Mouse (Mus musculus) CH12.LX (cell line): ENCODE data around the gene Dpagt1. TPM values are rescaled to one million over a fixed set of nuclear protein-coding genes. Genes with fewer than 3 reads are reported as not detected.
"Not testable (repeated sequence)": the region's sequence is repeated elsewhere in the genome, so short reads cannot be mapped to it uniquely, and the experiment has no call there.

ENCODE experiments used
- DNase-seq: peaks from one replicate; pipeline ENCODE4 v3.0.0-alpha.2; 2013; ENCODE audit errors: extremely low read depth
- H3K27ac ChIP-seq: 2 replicates; pipeline ENCODE4 v1.5.1; 2012; ENCODE audit warnings: low read depth, mild to moderate bottlenecking, control low read depth, moderate library complexity; ENCODE audit not compliant: insufficient read depth
- H3K27me3 ChIP-seq: replicated peaks from 2 replicates; pipeline ENCODE3; 2012; ENCODE audit warnings: inconsistent platforms
- H3K36me3 ChIP-seq, 2 experiments: replicated peaks in 1 of 2; 2 replicates each; pipeline versions ENCODE3 to v1.6.1; 2012; ENCODE audit warnings: inconsistent platforms in 1 of 2, low read length in 1 of 2, mild to moderate bottlenecking in 1 of 2, mixed read lengths in 1 of 2, moderate library complexity in 1 of 2; ENCODE audit not compliant: control insufficient read depth in 1 of 2, insufficient read depth in 1 of 2
- H3K4me1 ChIP-seq, 2 experiments: 2 replicates each; pipeline ENCODE4 v1.6.1; 2012; ENCODE audit warnings: inconsistent platforms in 1 of 2, moderate library complexity in 1 of 2; ENCODE audit not compliant: insufficient read depth in 2 of 2, control insufficient read depth in 1 of 2
- H3K4me2 ChIP-seq: 2 replicates; pipeline ENCODE4 v1.6.1; 2012; ENCODE audit warnings: low read depth, mild to moderate bottlenecking, control low read depth; ENCODE audit not compliant: poor library complexity, insufficient read depth, severe bottlenecking
- H3K4me3 ChIP-seq, 3 experiments: fragments of 150-350 bp in 1 of 3; sonication (generic) in 1 of 3; replicated peaks in 1 of 3; 2 replicates each; pipeline versions ENCODE3 to v1.5.1; 2011 to 2012; ENCODE audit warnings: low read depth in 2 of 3, low read length in 2 of 3, mild to moderate bottlenecking in 2 of 3, moderate library complexity in 2 of 3, control low read depth in 1 of 3, improper control_type of control experiment in 1 of 3, inconsistent platforms in 1 of 3, mixed read lengths in 1 of 3; ENCODE audit not compliant: poor library complexity in 1 of 3
- H3K79me2 ChIP-seq: replicated peaks from 2 replicates; pipeline ENCODE4 v1.6.1; 2012; ENCODE audit warnings: mild to moderate bottlenecking, moderate library complexity; ENCODE audit not compliant: control insufficient read depth, poor library complexity, insufficient read depth, severe bottlenecking; ENCODE audit errors: extremely low read depth
- H3K9ac ChIP-seq: 2 replicates; pipeline ENCODE4 v1.6.1; 2012; ENCODE audit warnings: low read depth, mild to moderate bottlenecking, control low read depth, moderate library complexity; ENCODE audit not compliant: insufficient read depth
- H3K9me3 ChIP-seq: replicated peaks from 2 replicates; pipeline ENCODE3; 2012; ENCODE audit warnings: low read length, inconsistent platforms, mixed read lengths
- BHLHE40 ChIP-seq: IDR thresholded peaks from 2 replicates; pipeline ENCODE4 v1.6.1; 2011; ENCODE audit warnings: mild to moderate bottlenecking, low read depth, low read length, improper control_type of control experiment
- CHD1 ChIP-seq: IDR thresholded peaks from 2 replicates; pipeline ENCODE4 v1.6.1; 2012; ENCODE audit warnings: low read depth, low read length, improper control_type of control experiment, inconsistent platforms
- CHD2 ChIP-seq: IDR thresholded peaks from 2 replicates; pipeline ENCODE4 v1.6.1; 2011; ENCODE audit warnings: low read length, improper control_type of control experiment
- CTCF ChIP-seq, 2 experiments: IDR thresholded peaks in 1 of 2; conservative IDR thresholded peaks in 1 of 2; 2 replicates each; pipeline ENCODE4 v1.5.1; 2011 to 2012; ENCODE audit warnings: low read depth in 2 of 2, low read length in 2 of 2, improper control_type of control experiment in 1 of 2, inconsistent platforms in 1 of 2, mild to moderate bottlenecking in 1 of 2, moderate library complexity in 1 of 2
- E2F4 ChIP-seq: IDR thresholded peaks from 2 replicates; pipeline ENCODE4 v1.6.1; 2011; ENCODE audit warnings: low read depth, low read length, improper control_type of control experiment; ENCODE audit not compliant: insufficient replicate concordance
- ELF1 ChIP-seq: IDR thresholded peaks from 2 replicates; pipeline ENCODE4 v1.6.1; 2014; ENCODE audit warnings: low read depth, mild to moderate bottlenecking, inconsistent platforms, low read length, improper control_type of control experiment
- EP300 ChIP-seq: IDR thresholded peaks from 2 replicates; pipeline ENCODE4 v1.6.1; 2011; ENCODE audit warnings: low read length, improper control_type of control experiment
- ETS1 ChIP-seq: conservative IDR thresholded peaks from 2 replicates; pipeline ENCODE4 v1.6.1; 2012; ENCODE audit warnings: low read depth, mild to moderate bottlenecking, inconsistent platforms, low read length, improper control_type of control experiment, moderate library complexity
- GABPA ChIP-seq: IDR thresholded peaks from 2 replicates; pipeline ENCODE4 v1.6.1; 2012; ENCODE audit warnings: low read depth, low read length, improper control_type of control experiment, inconsistent platforms; ENCODE audit not compliant: insufficient replicate concordance
- HCFC1 ChIP-seq: IDR thresholded peaks from 2 replicates; pipeline ENCODE4 v1.6.1; 2012; ENCODE audit warnings: low read depth, mild to moderate bottlenecking, inconsistent platforms, low read length, improper control_type of control experiment
- IRF4 ChIP-seq: IDR thresholded peaks from 2 replicates; pipeline ENCODE4 v1.6.1; 2014; ENCODE audit warnings: low read depth, mild to moderate bottlenecking, inconsistent platforms, low read length, improper control_type of control experiment
- JUN ChIP-seq: IDR thresholded peaks from 2 replicates; pipeline ENCODE4 v1.6.1; 2011; ENCODE audit warnings: low read depth, mild to moderate bottlenecking, low read length, improper control_type of control experiment, moderate library complexity; ENCODE audit not compliant: insufficient read depth
- JUND ChIP-seq: conservative IDR thresholded peaks from 2 replicates; pipeline ENCODE4 v1.6.1; 2011; ENCODE audit warnings: low read depth, low read length, improper control_type of control experiment
- KAT2A ChIP-seq: IDR thresholded peaks from 2 replicates; pipeline ENCODE4 v1.6.1; 2012; ENCODE audit warnings: low read length, improper control_type of control experiment, inconsistent platforms; ENCODE audit not compliant: insufficient replicate concordance
- MAX ChIP-seq: IDR thresholded peaks from 2 replicates; pipeline ENCODE4 v1.6.1; 2011; ENCODE audit warnings: low read length, improper control_type of control experiment
- MAZ ChIP-seq: IDR thresholded peaks from 2 replicates; pipeline ENCODE4 v1.6.1; 2012; ENCODE audit warnings: low read depth, mild to moderate bottlenecking, inconsistent platforms, low read length, improper control_type of control experiment, moderate library complexity
- MEF2A ChIP-seq: IDR thresholded peaks from 2 replicates; pipeline ENCODE4 v1.6.1; 2014; ENCODE audit warnings: low read depth, mild to moderate bottlenecking, inconsistent platforms, low read length, improper control_type of control experiment, borderline replicate concordance
- MXI1 ChIP-seq: IDR thresholded peaks from 2 replicates; pipeline ENCODE4 v1.6.1; 2011; ENCODE audit warnings: mild to moderate bottlenecking, low read depth, low read length, improper control_type of control experiment
- MYC ChIP-seq: IDR thresholded peaks from 2 replicates; pipeline ENCODE4 v1.6.1; 2011; ENCODE audit warnings: low read depth, mild to moderate bottlenecking, improper control_type of control experiment, low read length
- PAX5 ChIP-seq: IDR thresholded peaks from 2 replicates; pipeline ENCODE4 v1.6.1; 2012; ENCODE audit warnings: low read length, inconsistent platforms, mixed read lengths
- POLR2A ChIP-seq: IDR thresholded peaks from 2 replicates; pipeline ENCODE4 v1.6.1; 2011; ENCODE audit warnings: low read depth, mild to moderate bottlenecking, improper control_type of control experiment, low read length
- POLR2AphosphoS2 ChIP-seq: IDR thresholded peaks from 2 replicates; pipeline ENCODE4 v1.6.1; 2011; ENCODE audit warnings: low read depth, low read length, improper control_type of control experiment
- RCOR1 ChIP-seq: conservative IDR thresholded peaks from 2 replicates; pipeline ENCODE4 v1.6.1; 2012; ENCODE audit warnings: low read depth, mild to moderate bottlenecking, inconsistent platforms, low read length, improper control_type of control experiment
- SIN3A ChIP-seq: IDR thresholded peaks from 2 replicates; pipeline ENCODE4 v1.6.1; 2012; ENCODE audit warnings: low read length, improper control_type of control experiment, inconsistent platforms
- SMC3 ChIP-seq: IDR thresholded peaks from 2 replicates; pipeline ENCODE4 v1.6.1; 2011; ENCODE audit warnings: low read depth, low read length, improper control_type of control experiment
- TBP ChIP-seq: conservative IDR thresholded peaks from 2 replicates; pipeline ENCODE4 v1.6.1; 2011; ENCODE audit warnings: low read depth, low read length, improper control_type of control experiment
- TCF12 ChIP-seq: IDR thresholded peaks from 2 replicates; pipeline ENCODE4 v1.6.1; 2014; ENCODE audit warnings: low read depth, mild to moderate bottlenecking, inconsistent platforms, low read length, improper control_type of control experiment
- UBTF ChIP-seq: IDR thresholded peaks from 2 replicates; pipeline ENCODE4 v1.6.1; 2012; ENCODE audit warnings: low read depth, mild to moderate bottlenecking, inconsistent platforms, low read length, improper control_type of control experiment, moderate library complexity
- USF2 ChIP-seq: conservative IDR thresholded peaks from 2 replicates; pipeline ENCODE4 v1.6.1; 2011; ENCODE audit warnings: low read depth, low read length, improper control_type of control experiment
- ZC3H11A ChIP-seq: IDR thresholded peaks from 2 replicates; pipeline ENCODE4 v1.6.1; 2012; ENCODE audit warnings: low read depth, mild to moderate bottlenecking, inconsistent platforms, low read length, improper control_type of control experiment
- ZKSCAN1 ChIP-seq: IDR thresholded peaks from 2 replicates; pipeline ENCODE4 v1.6.1; 2012; ENCODE audit warnings: low read depth, inconsistent platforms, low read length, improper control_type of control experiment, borderline replicate concordance
- ZMIZ1 ChIP-seq: IDR thresholded peaks from 2 replicates; pipeline ENCODE4 v1.6.1; 2012; ENCODE audit warnings: low read depth, mild to moderate bottlenecking, inconsistent platforms, low read length, improper control_type of control experiment
- ZNF384 ChIP-seq: IDR thresholded peaks from 2 replicates; pipeline ENCODE4 v1.6.1; 2012; ENCODE audit warnings: low read depth, low read length, improper control_type of control experiment, inconsistent platforms
- dilution Hi-C: fragments of 300-500 bp; cut with MboI; formaldehyde crosslinking; loops from 2 replicates; pipeline ENCODE4 v1.14.3; 2020; ENCODE audit warnings: low sequenced_read_pairs; ENCODE audit not compliant: extremely low pct_unique_long_range_greater_than_20kb, extremely low pct_ligation_motif_present
- in situ Hi-C: fragments of 300-500 bp; cut with MboI; formaldehyde crosslinking; loops from 3 replicates; pipeline ENCODE4 v1.14.3; 2019; ENCODE audit warnings: low sequenced_read_pairs, low pct_ligation_motif_present, low pct_unique_long_range_greater_than_20kb, mixed read lengths
- polyA plus RNA-seq: library from polyadenylated mRNA; unstranded; fragments of >175 nt; gene quantifications from 2 replicates; pipeline ENCODE4 v1.2.1, GENCODE M21; 2012; ENCODE audit warnings: low read depth; ENCODE audit not compliant: insufficient read length
- total RNA-seq, 2 experiments: library from RNA; depleted of rRNA; stranded (reverse); fragments of 300-350 nt in 1 of 2; fragments of >200 nt in 1 of 2; gene quantifications; 2 replicates each; pipeline ENCODE4 v1.2.3; 2012 to 2014

The Dpagt1 gene
- total and polyA plus RNA-seq, 3 experiments: 8.5 to 41.7 (median 15.8) TPM

GRCm38 (mm10) chr9:44323656-44324055, 2.2 kb upstream of the Dpagt1 start:
- peaks cover 8 to 43% of the 10 kb centered on the region in 2 experiments for H3K4me1 ChIP-seq
- H3K27ac ChIP-seq, H3K9ac ChIP-seq, dilution Hi-C loops, H3K36me3 ChIP-seq, in situ Hi-C loops, H3K4me2 ChIP-seq, DNase-seq, H3K27me3 ChIP-seq, H3K79me2 ChIP-seq, H3K4me3 ChIP-seq, H3K9me3 ChIP-seq: not testable (repeated sequence)
- TF ChIP-seq CTCF (conservative IDR thresholded peaks at IDR 0.05 in 1 of 2, IDR thresholded peaks at IDR 0.05 in 1 of 2; ENCODE audit: low read depth in 2 of 2, low read length in 2 of 2) (peak in 1 of 2 experiments; percentile 12; a peak in 1 of 4 replicates), ZNF384 (peak; percentile 82)
- TF ChIP-seq, all 38 proteins: peak for 2; not testable (repeated sequence) for 36

GRCm38 (mm10) chr9:44324147-44324546, 1.7 kb upstream of the Dpagt1 start:
- Histone ChIP-seq H3K4me2 (peak overlapping the region; percentile 35; the same call in 1 of the 2 replicates), H3K9ac (peak overlapping the region; percentile 37), H3K4me1 (peaks cover 6 to 42% of the 10 kb centered on the region in 2 experiments), H3K27me3 (peaks cover 4% of the 10 kb centered on the region), H3K4me3 (no peak overlapping the region), H3K9me3 (no peaks in the 10 kb centered on the region), H3K27ac (peak overlapping the region; percentile 80), H3K36me3 (peaks cover 5 to 12% of the 10 kb centered on the region in 2 experiments), H3K79me2 (peaks cover 7% of the 10 kb centered on the region; the same call in 1 of the 2 replicates)
- peak; percentile 77 for DNase-seq
- dilution Hi-C loops: no loop called here
- in situ Hi-C loops: no loop called here
- peak; percentile 82 for TF ChIP-seq EP300
- no peak for TF ChIP-seq POLR2AphosphoS2
- TF ChIP-seq SIN3A: peak; percentile 23; the same call in 1 of the 2 replicates
- TF ChIP-seq E2F4: no peak
- TF ChIP-seq ELF1: no peak
- TF ChIP-seq TCF12: peak; percentile 38; the same call in 1 of the 2 replicates
- TF ChIP-seq ZNF384: no peak
- TF ChIP-seq ETS1: peak; percentile 31; the same call in 1 of the 2 replicates
- peak; percentile 69 for TF ChIP-seq TBP
- no peak for TF ChIP-seq MAZ
- TF ChIP-seq BHLHE40: peak; percentile 36; the same call in 1 of the 2 replicates
- peak; percentile 60 for TF ChIP-seq JUN
- TF ChIP-seq POLR2A: peak; percentile 63
- TF ChIP-seq ZMIZ1: no peak
- no peak for TF ChIP-seq UBTF
- no peak for TF ChIP-seq MEF2A
- no peak for TF ChIP-seq MAX
- TF ChIP-seq CHD1: no peak
- no peak for TF ChIP-seq SMC3
- TF ChIP-seq IRF4: peak; percentile 94
- peak; percentile 61 for TF ChIP-seq MXI1
- no peak for TF ChIP-seq HCFC1
- TF ChIP-seq JUND: peak; percentile 85
- TF ChIP-seq MYC: peak; percentile 72
- no peak for TF ChIP-seq KAT2A
- TF ChIP-seq CHD2: 0 out of 2 replicates have a peak, but pooled peaks have one; percentile 39
- no peak for TF ChIP-seq ZKSCAN1
- TF ChIP-seq ZC3H11A: no peak
- TF ChIP-seq USF2: no peak
- TF ChIP-seq PAX5: no peak
- no peak for TF ChIP-seq GABPA
- TF ChIP-seq RCOR1: peak; percentile 76; the same call in 1 of the 2 replicates
